Mouse (Mus musculus) MEL (cell line): ENCODE measurements around the gene Fermt1. TPM values are rescaled to one million over a fixed set of nuclear protein-coding genes. Genes with fewer than 3 reads are reported as not detected.

Experiments
- DNase-seq: peaks from one replicate; pipeline ENCODE4 v3.0.0; 2011; ENCODE audit warnings: low read depth, low spot score
- H3K27ac ChIP-seq: 2 replicates; pipeline ENCODE4 v1.5.1; 2012; ENCODE audit warnings: low read depth, mild to moderate bottlenecking, control low read depth, low read length, moderate library complexity; ENCODE audit not compliant: control insufficient read depth
- H3K27me3 ChIP-seq, 2 experiments: fragments of 150-350 bp in 1 of 2; sonication (generic) in 1 of 2; 2 replicates each; pipeline ENCODE4 v1.6.1; 2012; ENCODE audit warnings: low read length in 2 of 2, mild to moderate bottlenecking in 2 of 2, improper control_type of control experiment in 1 of 2, moderate library complexity in 1 of 2; ENCODE audit not compliant: insufficient read depth in 2 of 2, control insufficient read depth in 1 of 2
- H3K36me3 ChIP-seq, 2 experiments: 2 replicates each; pipeline ENCODE4 v1.6.1; 2012 to 2014; ENCODE audit warnings: low read length in 2 of 2, improper control_type of control experiment in 1 of 2, inconsistent platforms in 1 of 2, mild to moderate bottlenecking in 1 of 2; ENCODE audit not compliant: insufficient read depth in 2 of 2, control insufficient read depth in 1 of 2
- H3K4me1 ChIP-seq, 2 experiments: fragments of 150-350 bp in 1 of 2; sonication (generic) in 1 of 2; 2 replicates each; pipeline ENCODE4 v1.6.1; 2012; ENCODE audit warnings: low read length in 2 of 2, improper control_type of control experiment in 1 of 2, mild to moderate bottlenecking in 1 of 2; ENCODE audit not compliant: insufficient read depth in 2 of 2, control insufficient read depth in 1 of 2
- H3K4me3 ChIP-seq, 2 experiments: fragments of 150-350 bp in 1 of 2; sonication (generic) in 1 of 2; 2 replicates each; pipeline ENCODE4 v1.5.1; 2012; ENCODE audit warnings: low read depth in 2 of 2, low read length in 2 of 2, mild to moderate bottlenecking in 2 of 2, moderate library complexity in 2 of 2, control low read depth in 1 of 2, improper control_type of control experiment in 1 of 2; ENCODE audit not compliant: control insufficient read depth in 1 of 2, insufficient read depth in 1 of 2
- H3K79me2 ChIP-seq: 2 replicates; pipeline ENCODE4 v1.6.1; 2012; ENCODE audit warnings: mild to moderate bottlenecking, low read length, moderate library complexity; ENCODE audit not compliant: control insufficient read depth, poor library complexity, insufficient read depth
- H3K9ac ChIP-seq: 2 replicates; pipeline ENCODE4 v1.6.1; 2012; ENCODE audit warnings: low read depth, mild to moderate bottlenecking, control low read depth, low read length, moderate library complexity; ENCODE audit not compliant: control insufficient read depth, poor library complexity, severe bottlenecking
- H3K9me3 ChIP-seq: fragments of 150-350 bp; sonication (generic); replicated peaks from 2 replicates; pipeline ENCODE4 v1.6.1; 2012; ENCODE audit warnings: mild to moderate bottlenecking, low read length, improper control_type of control experiment, moderate library complexity; ENCODE audit not compliant: insufficient read depth
- BHLHE40 ChIP-seq: IDR thresholded peaks from 2 replicates; pipeline ENCODE4 v1.6.1; 2012; ENCODE audit warnings: low read depth, mild to moderate bottlenecking, inconsistent platforms, low read length, improper control_type of control experiment, borderline replicate concordance
- CHD2 ChIP-seq: IDR thresholded peaks from 2 replicates; pipeline ENCODE4 v1.6.1; 2011; ENCODE audit warnings: low read length, improper control_type of control experiment
- ELF1 ChIP-seq: IDR thresholded peaks from 2 replicates; pipeline ENCODE4 v1.6.1; 2014; ENCODE audit warnings: low read depth, mild to moderate bottlenecking, inconsistent platforms, low read length, improper control_type of control experiment, moderate library complexity
- EP300 ChIP-seq, 2 experiments: IDR thresholded peaks; 2 replicates each; pipeline ENCODE4 v1.6.1; 2011; ENCODE audit warnings: improper control_type of control experiment in 2 of 2, low read length in 2 of 2, low read depth in 1 of 2, mild to moderate bottlenecking in 1 of 2
- ETS1 ChIP-seq: IDR thresholded peaks from 2 replicates; pipeline ENCODE4 v1.6.1; 2012; ENCODE audit warnings: low read depth, mild to moderate bottlenecking, inconsistent platforms, low read length, improper control_type of control experiment, moderate library complexity
- KAT2A ChIP-seq: conservative IDR thresholded peaks from 2 replicates; pipeline ENCODE4 v1.6.1; 2012; ENCODE audit warnings: low read depth, low read length, improper control_type of control experiment, inconsistent platforms
- MAFK ChIP-seq: IDR thresholded peaks from 2 replicates; pipeline ENCODE4 v1.6.1; 2011; ENCODE audit warnings: low read depth, mild to moderate bottlenecking, low read length, improper control_type of control experiment, borderline replicate concordance
- MXI1 ChIP-seq: IDR thresholded peaks from 2 replicates; pipeline ENCODE4 v1.6.1; 2011; ENCODE audit warnings: mild to moderate bottlenecking, low read depth, low read length, improper control_type of control experiment
- MYC ChIP-seq: IDR thresholded peaks from 2 replicates; pipeline ENCODE4 v1.6.1; 2011; ENCODE audit warnings: low read depth, mild to moderate bottlenecking, low read length, improper control_type of control experiment, moderate library complexity
- NELFE ChIP-seq: IDR thresholded peaks from 2 replicates; pipeline ENCODE4 v1.6.1; 2011; ENCODE audit warnings: low read depth, low read length, improper control_type of control experiment
- POLR2AphosphoS2 ChIP-seq: IDR thresholded peaks from 2 replicates; pipeline ENCODE4 v1.6.1; 2011; ENCODE audit warnings: low read length, improper control_type of control experiment
- SIN3A ChIP-seq: IDR thresholded peaks from 2 replicates; pipeline ENCODE4 v1.6.1; 2012; ENCODE audit warnings: low read length, improper control_type of control experiment, inconsistent platforms
- SMC3 ChIP-seq: IDR thresholded peaks from 2 replicates; pipeline ENCODE4 v1.6.1; 2011; ENCODE audit warnings: low read depth, low read length, improper control_type of control experiment
- TAL1 ChIP-seq: IDR thresholded peaks from 2 replicates; pipeline ENCODE4 v1.6.1; 2012; ENCODE audit warnings: mild to moderate bottlenecking, inconsistent platforms, low read length, moderate library complexity, mixed read lengths
- TBP ChIP-seq: IDR thresholded peaks from 2 replicates; pipeline ENCODE4 v1.8.0; 2011; ENCODE audit warnings: low read depth, low read length, improper control_type of control experiment
- TCF12 ChIP-seq: IDR thresholded peaks from 2 replicates; pipeline ENCODE4 v1.6.1; 2014; ENCODE audit warnings: low read depth, mild to moderate bottlenecking, inconsistent platforms, low read length, improper control_type of control experiment, moderate library complexity
- USF2 ChIP-seq, 2 experiments: IDR thresholded peaks; 2 replicates each; pipeline ENCODE4 v1.6.1; 2011 to 2012; ENCODE audit warnings: improper control_type of control experiment in 2 of 2, low read length in 2 of 2, borderline replicate concordance in 1 of 2, inconsistent platforms in 1 of 2, low read depth in 1 of 2, mild to moderate bottlenecking in 1 of 2; ENCODE audit not compliant: insufficient read depth in 1 of 2
- ZC3H11A ChIP-seq: IDR thresholded peaks from 2 replicates; pipeline ENCODE4 v1.6.1; 2012; ENCODE audit warnings: low read depth, mild to moderate bottlenecking, inconsistent platforms, low read length, improper control_type of control experiment
- ZKSCAN1 ChIP-seq: IDR thresholded peaks from 2 replicates; pipeline ENCODE4 v1.6.1; 2012; ENCODE audit warnings: low read depth, mild to moderate bottlenecking, inconsistent platforms, low read length, improper control_type of control experiment, moderate library complexity
- ZNF384 ChIP-seq: IDR thresholded peaks from 2 replicates; pipeline ENCODE4 v1.6.1; 2012; ENCODE audit warnings: low read depth, mild to moderate bottlenecking, inconsistent platforms, low read length, improper control_type of control experiment
- polyA plus RNA-seq, 2 experiments: library from polyadenylated mRNA; stranded (reverse) in 1 of 2; unstranded in 1 of 2; fragments of >175 nt in 1 of 2; fragments of >200 nt in 1 of 2; gene quantifications; 2 replicates each; pipeline versions ENCODE4 v1.2.1 to v1.2.4; 2012; ENCODE audit warnings: low replicate concordance in 2 of 2, low read depth in 1 of 2; ENCODE audit not compliant: insufficient read length in 2 of 2, insufficient read depth in 1 of 2, missing spikeins in 1 of 2
- total RNA-seq: library from RNA; depleted of rRNA; stranded (reverse); fragments of 300-350 nt; gene quantifications from 2 replicates; pipeline ENCODE4 v1.2.3, GENCODE M21; 2012

Fermt1 gene
- total and polyA plus RNA-seq, 3 experiments: not detected

- H3K4me3 ChIP-seq: no peak overlapping the region
- H3K27me3 ChIP-seq: no peaks in the 10 kb centered on the region
- H3K9ac ChIP-seq: no peak overlapping the region
- H3K4me1 ChIP-seq: no peaks in the 10 kb centered on the region
- H3K79me2 ChIP-seq: no peaks in the 10 kb centered on the region
- H3K9me3 ChIP-seq: no peaks in the 10 kb centered on the region
- H3K27ac ChIP-seq: no peak overlapping the region
- DNase-seq: no peak
- peaks cover 0 to 4% of the 10 kb centered on the region in 2 experiments; a peak in 2 of 4 replicates for H3K36me3 ChIP-seq
- no peak for TF ChIP-seq MXI1
- TF ChIP-seq ZNF384: no peak
- no peak for TF ChIP-seq KAT2A
- TF ChIP-seq MAFK: no peak
- no peak for TF ChIP-seq TCF12
- no peak for TF ChIP-seq POLR2AphosphoS2
- TF ChIP-seq ZC3H11A: no peak
Measured at GRCm38 (mm10) chr2:132869682-132870081, 76.0 kb downstream of the Fermt1 start.

- no peak overlapping the region for H3K4me3 ChIP-seq
- H3K9ac ChIP-seq: no peak overlapping the region
- no peak overlapping the region for H3K27ac ChIP-seq
- no peaks in the 10 kb centered on the region for H3K4me1 ChIP-seq
- peaks cover 0 to 12% of the 10 kb centered on the region in 2 experiments; a peak in 2 of 4 replicates for H3K36me3 ChIP-seq
- no peak for DNase-seq
- H3K79me2 ChIP-seq: no peaks in the 10 kb centered on the region
- no peaks in the 10 kb centered on the region for H3K27me3 ChIP-seq
- H3K9me3 ChIP-seq: no peaks in the 10 kb centered on the region
- TF ChIP-seq EP300 (IDR thresholded peaks at IDR 0.05; ENCODE audit: low read depth in 1 of 2, low read length in 2 of 2) (no peak), USF2 (IDR thresholded peaks at IDR 0.05; ENCODE audit: borderline replicate concordance in 1 of 2, insufficient read depth in 1 of 2, low read depth in 1 of 2, low read length in 2 of 2) (no peak), NELFE (no peak), ZKSCAN1 (no peak), SIN3A (no peak), MYC (no peak), ELF1 (no peak), KAT2A (no peak), CHD2 (no peak), TBP (no peak), MXI1 (no peak), SMC3 (no peak), MAFK (no peak), ETS1 (no peak), TAL1 (no peak), BHLHE40 (no peak), ZNF384 (no peak)
- TF ChIP-seq, all 39 proteins: peak for 0
Measured at GRCm38 (mm10) chr2:132867521-132867920, 78.2 kb downstream of the Fermt1 start.
